Mouse (Mus musculus): Measurements from ENCODE around the gene Dap.

- no peak for TF ChIP-seq CTCF (IDR thresholded peaks at IDR 0.05; ENCODE audit: borderline replicate concordance, control insufficient read depth, extremely low read depth, insufficient read depth, low read length, poor library complexity)
- no peak for TF ChIP-seq POLR2A (IDR thresholded peaks at IDR 0.05; ENCODE audit: control insufficient read depth, extremely low read depth, insufficient read depth, low read length, poor library complexity)
These were observed 15.6 kb downstream of the Dap start for GRCm38 (mm10) chr15:31239713-31240112.
